Mouse (Mus musculus): ENCODE results near the gene 1700080E11Rik.

1700080E11Rik gene

DNA sequence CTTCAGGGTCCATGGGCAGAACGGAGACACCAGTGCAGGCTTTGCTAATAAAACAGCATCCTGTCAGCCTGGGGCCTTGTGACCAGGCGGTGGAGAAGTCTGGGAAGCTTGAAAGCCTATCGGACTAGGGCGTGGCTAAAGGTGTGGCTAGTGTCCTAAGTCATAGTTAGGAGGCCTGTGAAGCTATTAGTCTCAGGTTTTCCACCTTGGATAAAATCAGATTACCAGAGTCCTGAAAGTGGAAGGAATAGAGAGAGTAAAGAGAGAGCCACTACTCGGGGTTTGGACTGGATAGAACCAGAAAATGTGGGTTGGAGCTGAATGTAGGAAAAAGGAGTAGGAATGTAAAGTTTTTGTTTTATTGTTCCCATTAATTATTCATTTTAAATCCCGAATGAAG lies at the start of gene 1700080E11Rik:
Gene 1700080E11Rik, minus strand, starts transcription at position 101 of the 400 bp plus-strand sequence.
- WGBS: 85% methylated on average over 6 of the region's 6 CpGs

DNA sequence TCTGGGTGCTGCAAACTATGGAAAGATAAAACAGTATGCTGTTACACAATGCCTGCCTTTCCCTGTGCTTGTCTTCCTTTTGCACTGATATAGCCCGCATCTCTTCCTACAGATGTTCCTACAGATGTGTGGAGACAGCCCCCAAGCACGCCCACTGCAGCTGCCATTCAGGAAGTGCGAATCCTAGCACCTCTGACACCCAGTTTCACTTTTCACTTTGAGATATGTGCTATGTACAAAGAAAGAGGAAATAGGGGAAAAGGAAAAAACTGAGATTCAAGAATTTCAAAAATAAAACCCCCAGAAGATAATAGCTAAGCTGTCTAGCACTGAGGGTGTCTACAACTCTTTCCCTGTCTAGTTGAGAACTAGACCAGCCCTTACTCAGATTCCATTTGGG lies 41.8 kb upstream of the 1700080E11Rik start:
- WGBS: 51% methylated on average over 3 of the region's 3 CpGs

DNA sequence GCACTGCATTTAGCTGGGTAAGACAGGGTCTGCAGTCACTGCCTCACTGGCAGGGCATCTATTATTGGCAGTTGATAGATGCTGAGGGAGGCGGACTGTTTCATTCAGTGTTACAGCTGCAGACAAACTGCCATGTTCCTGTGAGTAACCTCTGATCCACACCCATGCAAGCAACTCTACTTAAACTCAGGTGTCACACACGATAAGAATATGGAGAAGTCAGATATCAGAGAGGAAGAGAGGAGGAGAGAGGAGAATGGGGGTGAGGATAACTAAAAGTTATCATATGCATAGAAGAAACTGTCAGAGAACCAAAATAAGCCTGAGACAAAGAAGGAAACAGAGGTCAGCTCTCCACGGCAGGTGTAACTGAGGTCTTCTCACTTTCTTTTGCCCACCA lies 37.5 kb upstream of the 1700080E11Rik start:
- WGBS: 93% methylated on average over 3 of the region's 3 CpGs

DNA sequence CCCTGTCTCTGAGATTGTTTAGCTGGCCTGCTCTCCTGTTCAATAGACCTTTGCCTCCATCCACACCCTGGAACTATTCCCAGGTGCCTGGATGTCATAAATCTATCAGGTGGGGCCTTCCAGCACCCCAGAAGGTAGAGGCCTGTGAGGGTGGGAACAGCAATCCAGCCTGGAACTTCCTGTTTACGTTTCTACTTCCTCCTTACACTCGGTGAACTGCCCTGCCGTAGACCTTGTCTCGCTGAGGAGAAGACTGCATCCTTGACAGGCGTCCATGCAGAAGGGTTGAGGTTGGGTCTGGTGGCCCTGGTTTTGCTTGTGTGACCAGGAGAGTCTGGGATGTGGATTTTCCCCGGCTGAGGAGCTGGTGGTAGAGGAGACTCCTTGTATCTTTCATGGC lies 5.7 kb downstream of the 1700080E11Rik start:
- 79% methylated on average over 6 of the region's 6 CpGs for WGBS

DNA sequence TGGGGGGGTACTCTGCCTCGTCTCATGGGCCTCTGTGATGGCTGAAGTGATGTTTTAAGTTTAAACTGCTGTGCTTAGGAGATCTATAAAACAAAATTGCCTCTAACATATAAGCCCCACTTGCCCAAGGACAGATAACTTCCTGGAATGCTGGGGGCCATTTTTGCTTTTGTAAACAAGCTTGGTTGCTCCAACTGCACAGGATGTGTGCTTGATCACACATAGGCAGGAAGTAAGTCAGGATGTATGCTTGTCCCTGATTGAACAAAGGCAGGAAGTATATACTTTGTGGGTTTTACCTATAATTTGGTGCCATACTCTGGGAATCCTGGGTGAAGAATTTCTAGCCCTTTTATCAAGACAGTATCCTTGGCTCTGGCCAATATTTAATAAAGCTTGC lies 8.5 kb downstream of the 1700080E11Rik start:
- WGBS: 70% methylated on average over 1 of the region's 1 CpGs

DNA sequence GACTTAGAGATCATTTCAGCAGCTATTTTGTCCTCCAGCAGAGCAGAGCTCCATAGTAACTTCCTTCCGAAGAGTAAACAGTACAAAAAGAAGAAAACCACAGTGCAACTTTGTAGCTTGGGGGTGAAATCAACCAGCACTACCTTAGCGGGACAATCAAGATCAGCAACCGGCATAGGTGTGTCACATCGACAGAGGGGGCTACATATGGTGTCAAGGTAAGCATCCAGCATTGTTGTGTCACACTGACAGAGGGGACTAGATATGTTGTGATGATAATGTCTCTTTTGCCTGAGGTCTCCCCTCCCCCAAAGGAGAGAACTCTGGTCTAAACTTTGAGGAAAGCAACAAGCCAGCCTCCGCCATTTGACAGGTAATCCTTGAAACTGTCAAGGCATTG lies 10.4 kb downstream of the 1700080E11Rik start:
- 77% methylated on average over 5 of the region's 5 CpGs for WGBS

DNA sequence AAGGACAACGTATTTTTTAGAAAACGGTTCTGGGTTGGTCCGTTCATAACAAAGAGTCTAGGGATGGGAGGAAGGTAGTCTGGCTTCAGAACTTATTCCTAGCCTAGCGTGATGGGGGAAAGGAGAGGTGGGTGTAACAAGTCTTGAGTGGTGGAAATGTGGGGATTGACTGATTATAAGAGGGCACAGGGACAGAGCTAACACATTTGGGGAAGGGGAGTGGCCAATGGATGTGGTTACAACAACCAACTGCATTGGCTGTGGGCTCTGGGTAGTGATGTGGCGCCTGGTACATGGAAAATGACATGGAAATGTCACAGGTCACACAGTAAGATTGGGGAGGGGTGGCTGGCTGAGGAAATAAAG lies 12.9 kb downstream of the 1700080E11Rik start:
- 21% methylated on average over 5 of the region's 5 CpGs for WGBS

DNA sequence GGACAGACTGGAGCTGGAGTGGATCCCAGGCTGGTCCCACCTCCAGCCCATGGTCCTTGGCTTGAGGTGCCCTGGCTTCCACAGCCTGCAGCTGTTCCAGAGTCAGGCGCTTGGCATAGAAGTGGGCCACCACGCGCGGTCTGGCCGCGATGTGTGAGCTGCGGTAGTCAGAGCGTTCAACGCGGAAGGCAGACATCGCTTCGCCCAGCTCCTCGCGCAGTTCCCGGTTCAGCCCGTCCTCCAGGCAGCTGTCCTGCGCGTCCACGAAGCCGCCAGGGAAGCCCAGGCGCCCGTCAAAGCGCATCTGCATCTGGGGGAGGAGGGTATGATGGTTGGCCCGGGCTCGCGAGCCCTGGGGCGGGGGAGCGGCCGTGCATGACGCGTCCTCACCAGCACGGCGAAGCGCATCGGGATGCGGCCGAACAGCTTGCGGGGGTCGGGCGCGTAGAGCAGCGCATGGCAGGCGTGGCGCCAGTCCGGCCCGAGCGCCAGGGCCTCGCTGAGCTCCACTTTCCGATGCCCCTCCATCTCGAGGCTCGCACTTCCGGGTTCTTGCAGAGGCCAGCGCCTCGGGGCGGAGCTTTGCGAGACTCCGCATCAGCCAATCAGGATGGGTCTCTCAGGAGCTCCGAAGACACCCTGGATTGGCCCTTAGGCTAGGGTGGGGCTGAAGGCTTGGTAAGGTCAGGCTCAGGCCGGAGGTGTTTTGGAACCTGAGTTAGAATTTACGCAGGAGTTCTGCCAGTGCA lies 13.5 kb downstream of the 1700080E11Rik start, which contains the start of gene Nudt16:
Gene Nudt16, minus strand, starts transcription at position 572 of the 749 bp plus-strand sequence.
- WGBS: under 1% methylated on average over 60 of the region's 60 CpGs

DNA sequence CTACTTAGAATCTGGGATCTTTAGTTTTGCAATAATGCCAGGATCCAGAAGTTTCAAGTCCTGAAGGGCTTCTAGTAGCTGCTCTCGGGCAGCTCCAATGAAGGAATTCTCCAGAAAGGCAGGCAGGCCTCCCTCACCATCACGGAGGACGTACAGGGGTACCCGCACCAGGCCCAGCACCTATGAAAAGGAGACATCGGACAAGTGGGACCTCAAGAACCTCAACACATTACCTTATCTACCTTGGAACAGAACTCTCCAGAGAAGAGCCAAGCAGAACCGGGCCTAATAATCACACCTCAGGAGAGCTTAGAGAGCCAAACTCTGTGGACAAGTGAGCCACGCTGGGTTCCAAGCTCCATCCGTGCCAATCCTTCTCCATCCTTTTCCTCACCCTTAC lies 14.6 kb downstream of the 1700080E11Rik start:
- WGBS: 92% methylated on average over 8 of the region's 8 CpGs

DNA sequence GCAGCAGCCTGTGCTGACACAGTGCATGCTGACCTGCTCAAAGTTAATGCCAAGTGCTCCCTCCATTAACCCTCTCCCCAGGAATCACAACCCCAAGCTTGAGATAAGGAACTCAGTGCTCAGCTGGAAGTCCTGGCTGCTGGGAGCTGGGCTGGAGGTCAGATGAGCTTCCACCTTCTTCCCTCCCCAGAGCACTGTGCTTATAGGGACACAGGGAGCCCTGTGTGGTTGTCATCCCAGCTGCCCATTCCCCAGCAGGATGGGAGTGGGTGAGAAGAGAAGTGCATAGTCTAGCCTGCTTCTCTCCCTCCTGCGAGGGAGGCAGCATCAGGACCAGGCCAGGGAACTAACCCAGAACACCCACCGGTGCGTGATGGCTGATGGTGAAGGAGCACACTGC lies 19.7 kb downstream of the 1700080E11Rik start:
- WGBS: 76% methylated on average over 3 of the region's 3 CpGs

DNA sequence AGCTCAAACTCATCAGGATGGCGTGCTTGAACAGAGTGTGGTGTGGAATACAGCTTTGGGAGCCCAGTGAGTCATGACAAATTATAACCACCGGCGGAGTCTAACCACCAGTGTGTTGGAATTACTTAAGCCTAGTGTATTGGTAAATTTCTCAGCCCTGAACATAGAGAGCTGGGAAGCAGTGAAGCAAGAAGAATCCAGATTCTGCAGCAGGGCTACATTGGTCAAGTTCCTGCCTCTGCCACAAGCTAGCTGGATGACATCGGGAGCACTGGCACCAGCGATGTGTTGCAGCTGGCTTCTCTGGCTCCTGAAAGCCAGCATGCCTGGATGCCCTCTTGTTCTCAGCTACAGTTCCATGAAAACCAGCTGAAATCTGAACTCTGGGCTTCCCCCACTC lies 41.0 kb downstream of the 1700080E11Rik start:
- WGBS: 75% methylated on average over 5 of the region's 5 CpGs

DNA sequence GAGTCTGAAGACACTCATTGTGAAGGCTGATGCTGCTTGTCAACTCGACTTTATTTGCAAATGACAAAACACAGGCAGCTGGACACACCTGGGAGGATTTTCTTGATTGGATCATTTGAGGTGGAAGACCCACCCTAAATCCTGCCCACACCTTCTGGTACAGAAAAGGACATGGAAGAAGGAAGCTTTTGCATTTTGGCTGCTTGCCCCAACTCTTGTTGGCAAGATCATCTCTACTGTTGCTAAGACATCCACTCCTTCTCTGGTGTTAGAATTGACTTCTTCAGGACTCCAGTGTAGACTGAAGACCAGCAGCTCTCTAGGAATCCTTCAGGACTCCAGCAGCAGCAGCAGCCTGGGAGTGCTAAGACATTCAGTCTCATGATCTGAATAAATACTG lies 43.0 kb downstream of the 1700080E11Rik start:
- WGBS: 57% methylated on average over 1 of the region's 1 CpGs

DNA sequence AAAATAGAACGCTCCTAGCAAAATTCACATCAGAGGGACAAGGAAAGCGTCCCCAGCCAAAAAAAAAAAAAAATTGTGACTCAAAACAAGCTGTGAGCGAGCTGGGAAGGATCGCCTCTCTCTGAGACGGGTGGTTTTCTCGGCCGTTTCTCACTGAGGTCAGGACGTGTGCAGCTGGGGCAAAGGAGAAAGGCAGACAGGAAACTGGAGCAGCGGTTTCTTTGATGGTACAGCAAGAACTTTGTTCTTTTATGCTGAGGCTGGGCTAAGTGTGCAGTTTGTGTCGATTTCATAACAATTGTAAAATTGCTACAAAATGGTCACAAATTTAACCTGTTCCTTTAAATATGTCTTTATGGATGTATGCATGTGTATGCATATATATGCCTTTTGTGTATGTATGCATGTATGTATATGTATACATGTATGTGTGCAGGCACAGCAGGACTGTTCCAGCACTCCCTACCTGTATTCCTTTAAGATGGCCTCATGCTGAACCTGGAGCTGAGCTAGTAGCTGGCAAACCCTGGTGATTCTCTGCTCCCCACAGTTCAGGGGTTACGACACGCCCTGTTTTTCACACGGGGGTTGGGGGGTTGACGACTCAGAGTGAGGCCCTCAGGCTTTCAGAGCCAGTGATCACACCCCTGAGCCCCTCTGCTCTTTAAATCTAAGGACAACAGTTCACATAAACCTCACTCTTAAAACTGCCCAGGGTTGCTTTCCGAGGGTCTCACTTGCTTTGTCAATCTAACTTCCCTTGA lies 43.9 kb downstream of the 1700080E11Rik start:
- WGBS: 54% methylated on average over 15 of the region's 15 CpGs

Data from cerebral cortex, adult 2 months (tissue).